Mouse (Mus musculus) spleen, adult 2 months (tissue): ENCODE measurements at regions not wholly inside any gene's neighbourhood (a gene's known extent, or its start where the extent isn't known, plus 50 kb on each side); places are given as distances from the start of the nearest gene placed in this dataset.

Source experiments
- DNase-seq, 2 experiments: peaks; one replicate each; pipeline versions ENCODE4 v3.0.0 to v3.0.0-alpha.2; 2012 to 2021; ENCODE audit warnings: low spot score in 2 of 2, low read depth in 1 of 2
- H3K27ac ChIP-seq: fragments of 200-500 bp; 2 replicates; pipeline ENCODE4 v1.5.1; 2012; ENCODE audit warnings: low read length, inconsistent platforms; ENCODE audit not compliant: insufficient read depth
- H3K27me3 ChIP-seq: fragments of 200-500 bp; 2 replicates; pipeline ENCODE4 v1.6.1; 2012; ENCODE audit warnings: mild to moderate bottlenecking, moderate library complexity, low read length, inconsistent platforms; ENCODE audit not compliant: control insufficient read depth, insufficient read depth
- H3K36me3 ChIP-seq: fragments of 200-500 bp; 2 replicates; pipeline ENCODE4 v1.6.1; 2012; ENCODE audit warnings: mild to moderate bottlenecking, low read length, inconsistent platforms; ENCODE audit not compliant: control insufficient read depth, insufficient read depth
- H3K4me1 ChIP-seq: fragments of 200-500 bp; 2 replicates; pipeline ENCODE4 v1.6.1; 2011; ENCODE audit warnings: inconsistent platforms; ENCODE audit not compliant: control insufficient read depth, insufficient read depth, insufficient read length
- H3K4me3 ChIP-seq: fragments of 200-500 bp; 2 replicates; pipeline ENCODE4 v1.5.1; 2011; ENCODE audit warnings: mild to moderate bottlenecking, inconsistent platforms; ENCODE audit not compliant: insufficient read depth, insufficient read length; ENCODE audit errors: extremely low read depth
- CTCF ChIP-seq: fragments of 200-500 bp; IDR thresholded peaks from 2 replicates; pipeline ENCODE4 v1.5.1; 2011; ENCODE audit warnings: mild to moderate bottlenecking, inconsistent platforms; ENCODE audit not compliant: insufficient read depth, insufficient read length, insufficient replicate concordance; ENCODE audit errors: extremely low read depth
- POLR2A ChIP-seq: fragments of 200-500 bp; IDR thresholded peaks from 2 replicates; pipeline ENCODE4 v1.6.1; 2011; ENCODE audit warnings: low read depth, low read length, inconsistent platforms
- WGBS: fragments of 180-500 bp; shearing (Covaris S2); methylation state at CpG from one replicate; pipeline ENCODE4 v1.1.7; 2018; 5-methylcytosine and 5-hydroxymethylcytosine counted together

GRCm38 (mm10) chr13:119267608-119268300, 160.6 kb upstream of the Paip1 start:
- Histone ChIP-seq H3K27me3 (no peaks in the 10 kb centered on the region), H3K27ac (no peak overlapping the region), H3K4me3 (no peak overlapping the region), H3K4me1 (no peaks in the 10 kb centered on the region), H3K36me3 (no peaks in the 10 kb centered on the region)
- WGBS, result 85% methylated on average over 4 of the region's 4 CpGs
- no peak for DNase-seq
- TF ChIP-seq CTCF (no peak), POLR2A (no peak)

- no peak overlapping the region for H3K27ac ChIP-seq
- 84% methylated on average over 10 of the region's 10 CpGs for WGBS
- no peaks in the 10 kb centered on the region for H3K36me3 ChIP-seq
- no peak for DNase-seq
- no peak for TF ChIP-seq POLR2A
- H3K4me3 ChIP-seq, result no peak overlapping the region
- H3K4me1 ChIP-seq, result no peaks in the 10 kb centered on the region
- no peaks in the 10 kb centered on the region for H3K27me3 ChIP-seq
Observed at GRCm38 (mm10) chr13:119268301-119268675, 160.1 kb upstream of the Paip1 start.

GRCm38 (mm10) chr13:119275500-119275899, 152.9 kb upstream of the Paip1 start:
- TF ChIP-seq CTCF (no peak), POLR2A (no peak)
- Histone ChIP-seq H3K4me1 (no peaks in the 10 kb centered on the region), H3K27me3 (no peaks in the 10 kb centered on the region), H3K4me3 (no peak overlapping the region), H3K27ac (no peak overlapping the region), H3K36me3 (no peaks in the 10 kb centered on the region)
- no peak for DNase-seq
- 91% methylated on average over 4 of the region's 4 CpGs for WGBS

- no peak for TF ChIP-seq CTCF
- no peak for TF ChIP-seq POLR2A
- Histone ChIP-seq H3K36me3 (no peaks in the 10 kb centered on the region), H3K4me3 (no peak overlapping the region), H3K27me3 (no peaks in the 10 kb centered on the region), H3K27ac (no peak overlapping the region), H3K4me1 (no peaks in the 10 kb centered on the region)
- 79% methylated on average over 13 of the region's 13 CpGs for WGBS
- DNase-seq, result no peak
Observed at GRCm38 (mm10) chr13:119277308-119277948, 151.0 kb upstream of the Paip1 start.

- no peak overlapping the region for H3K27ac ChIP-seq
- no peaks in the 10 kb centered on the region for H3K36me3 ChIP-seq
- no peaks in the 10 kb centered on the region for H3K4me1 ChIP-seq
- H3K4me3 ChIP-seq, result no peak overlapping the region
- 89% methylated on average over 8 of the region's 8 CpGs for WGBS
- no peak for TF ChIP-seq POLR2A
- TF ChIP-seq CTCF, result no peak
- no peak for DNase-seq
- H3K27me3 ChIP-seq, result no peaks in the 10 kb centered on the region
Observed at GRCm38 (mm10) chr13:119279449-119279848, 149.0 kb upstream of the Paip1 start.

GRCm38 (mm10) chr13:119280622-119281021, 147.8 kb upstream of the Paip1 start:
- Histone ChIP-seq H3K27ac (no peak overlapping the region), H3K27me3 (no peaks in the 10 kb centered on the region), H3K36me3 (no peaks in the 10 kb centered on the region), H3K4me3 (no peak overlapping the region), H3K4me1 (no peaks in the 10 kb centered on the region)
- WGBS, result 77% methylated on average over 5 of the region's 5 CpGs
- no peak for DNase-seq
- TF ChIP-seq POLR2A (no peak), CTCF (no peak)

GRCm38 (mm10) chr13:119283448-119283847, 145.0 kb upstream of the Paip1 start:
- peak in 1 of 2 experiments; percentile 10 for DNase-seq
- Histone ChIP-seq H3K4me3 (no peak overlapping the region), H3K27ac (no peak overlapping the region), H3K36me3 (no peaks in the 10 kb centered on the region), H3K27me3 (no peaks in the 10 kb centered on the region), H3K4me1 (no peaks in the 10 kb centered on the region)
- TF ChIP-seq CTCF (peak; percentile 33; the same call in 1 of the 2 replicates), POLR2A (no peak)
- WGBS, result 43% methylated on average over 6 of the region's 6 CpGs
